Mouse (Mus musculus): ENCODE measurements around the gene Atf6.

Atf6 gene

GRCm38 (mm10) chr1:170866992-170867690 lies 430 bp downstream of the Atf6 start:
- TF ChIP-seq GATA4 (IDR thresholded peaks at IDR 0.05; ENCODE audit: insufficient replicate concordance, low read length) = no peak

GRCm38 (mm10) chr1:170865406-170865805 lies 2.2 kb downstream of the Atf6 start:
- TF ChIP-seq GATA4 (IDR thresholded peaks at IDR 0.05; ENCODE audit: insufficient replicate concordance, low read length) = no peak

GRCm38 (mm10) chr1:170864754-170865153 lies 2.8 kb downstream of the Atf6 start:
- no peak for TF ChIP-seq GATA4 (IDR thresholded peaks at IDR 0.05; ENCODE audit: insufficient replicate concordance, low read length)

DNA sequence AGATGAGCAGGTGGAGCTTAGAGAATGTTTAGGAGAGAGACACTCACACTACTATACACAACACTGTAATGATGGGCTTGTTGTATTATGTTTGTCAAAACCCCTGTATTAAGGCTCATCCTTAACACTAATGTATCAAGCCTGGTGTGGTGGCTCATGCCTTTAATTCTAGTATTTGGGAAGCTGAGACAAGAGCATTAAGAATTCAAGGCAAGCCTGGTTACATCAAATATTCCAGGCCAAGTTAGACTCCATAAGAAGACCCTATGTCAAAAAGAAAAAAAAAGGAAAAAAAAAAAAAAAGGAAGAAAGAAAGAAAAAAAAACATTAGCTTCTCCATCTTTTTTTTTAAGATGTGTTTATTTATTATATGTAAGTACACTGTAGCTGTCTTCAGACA lies 3.3 kb downstream of the Atf6 start:
- no peak for TF ChIP-seq GATA4 (IDR thresholded peaks at IDR 0.05; ENCODE audit: insufficient replicate concordance, low read length)

DNA sequence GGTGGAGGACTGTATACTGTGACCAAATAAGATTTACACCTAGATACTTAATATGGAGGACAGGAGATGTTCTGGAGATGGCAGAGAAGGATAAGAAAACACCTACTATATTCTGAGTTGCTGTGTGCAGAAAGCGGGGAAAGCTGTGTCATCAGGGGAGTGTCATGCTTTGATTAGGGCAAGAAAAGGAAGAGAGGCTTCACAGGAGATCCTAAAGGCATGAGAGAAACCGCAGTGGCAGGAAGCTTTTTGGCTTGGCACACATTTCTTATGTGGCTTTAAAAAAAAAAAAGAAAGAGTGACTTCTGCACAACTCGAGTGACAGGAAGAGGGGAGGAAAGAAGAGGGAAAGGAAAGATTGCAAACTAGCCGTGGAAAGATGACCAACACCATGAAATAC lies 4.5 kb downstream of the Atf6 start:
- TF ChIP-seq GATA4 (IDR thresholded peaks at IDR 0.05; ENCODE audit: insufficient replicate concordance, low read length) = no peak

DNA sequence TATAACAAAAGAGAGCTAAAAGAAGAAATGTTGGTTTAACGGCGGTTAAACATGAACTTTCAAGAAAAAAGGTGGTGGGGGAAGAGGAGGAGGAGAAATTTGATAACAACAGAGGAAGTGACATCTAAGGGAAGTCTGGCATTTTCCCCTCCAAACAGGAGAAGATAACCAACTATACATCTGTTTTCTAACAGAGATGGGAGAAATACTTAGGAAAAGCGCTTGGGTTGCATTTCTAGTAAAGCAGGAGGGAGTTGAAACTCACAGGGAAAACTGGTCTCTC lies 5.2 kb downstream of the Atf6 start:
- TF ChIP-seq GATA4 (IDR thresholded peaks at IDR 0.05; ENCODE audit: insufficient replicate concordance, low read length) = no peak

DNA sequence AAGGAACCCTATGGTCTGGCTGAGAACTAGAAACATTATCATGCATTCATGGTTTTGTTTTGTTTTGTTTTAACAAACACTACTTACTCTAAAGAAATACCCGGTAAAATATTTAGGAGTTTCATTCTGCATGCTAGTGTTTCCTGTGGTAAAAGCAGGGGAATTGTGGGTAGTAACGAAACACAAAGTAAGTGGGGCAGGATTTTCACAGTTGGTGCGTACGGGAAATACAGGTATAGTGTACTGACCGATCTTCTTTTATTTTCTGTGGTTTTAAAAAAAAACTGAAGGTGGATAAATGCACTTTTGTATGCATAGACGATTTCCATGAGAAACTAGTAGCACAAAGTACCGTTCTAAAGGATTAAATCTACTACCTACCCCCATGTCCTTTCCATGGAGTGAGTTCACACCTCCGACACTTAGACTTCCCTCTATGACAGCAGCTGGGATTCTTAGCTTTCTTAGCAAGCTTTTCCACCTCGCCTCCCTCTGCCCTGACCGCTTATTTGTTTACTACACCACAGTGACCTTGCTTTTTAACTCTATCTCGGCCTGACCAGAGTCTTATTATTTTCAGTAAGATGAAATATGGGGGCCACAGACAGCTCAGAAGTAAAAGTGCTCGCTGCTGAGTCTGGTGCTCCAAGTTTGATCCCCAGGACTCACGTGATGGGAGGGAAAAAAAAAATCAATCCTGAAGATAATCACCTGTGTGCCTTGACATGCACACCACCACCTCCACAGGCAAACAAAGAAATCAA lies 5.7 kb downstream of the Atf6 start:
- TF ChIP-seq GATA4 (IDR thresholded peaks at IDR 0.05; ENCODE audit: insufficient replicate concordance, low read length) = no peak

DNA sequence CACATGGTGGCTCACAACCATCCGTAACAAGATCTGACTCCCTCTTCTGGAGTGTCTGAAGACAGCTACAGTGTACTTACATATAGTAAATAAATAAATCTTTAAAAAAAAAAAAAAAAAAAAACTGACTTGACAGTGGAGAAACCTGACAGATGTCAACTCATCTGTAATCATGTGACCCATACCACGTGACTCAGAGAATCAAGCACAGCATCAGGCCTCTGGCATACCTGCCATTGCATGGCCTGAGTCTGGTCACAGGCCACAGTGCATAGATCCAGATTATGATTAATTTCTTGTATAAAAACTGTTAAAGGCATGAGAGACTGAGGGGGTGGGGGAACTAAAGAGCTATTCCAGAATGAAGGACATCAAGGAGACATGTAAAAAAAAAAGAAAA lies 8.7 kb downstream of the Atf6 start:
- TF ChIP-seq GATA4 (IDR thresholded peaks at IDR 0.05; ENCODE audit: insufficient replicate concordance, low read length) = no peak

DNA sequence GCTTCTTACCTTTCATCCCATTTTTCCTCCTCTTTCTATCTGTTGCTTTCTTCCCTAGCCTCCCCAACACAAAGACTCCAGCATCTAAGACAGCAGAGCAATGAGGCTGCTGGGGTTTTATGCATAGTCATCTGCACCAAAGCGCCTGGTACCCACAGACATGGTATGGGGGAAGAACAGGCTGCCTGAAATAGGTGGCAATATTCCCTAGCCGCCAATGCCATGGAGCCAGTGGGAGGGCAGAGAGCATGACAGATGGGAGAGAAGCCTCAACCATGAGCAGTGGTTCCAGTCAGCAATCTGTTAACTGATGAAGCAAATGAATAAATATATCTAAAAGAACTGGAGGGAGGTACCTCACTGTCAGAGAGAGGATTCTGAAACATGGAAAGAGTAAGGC lies 10.2 kb downstream of the Atf6 start:
- no peak for TF ChIP-seq GATA4 (IDR thresholded peaks at IDR 0.05; ENCODE audit: insufficient replicate concordance, low read length)

DNA sequence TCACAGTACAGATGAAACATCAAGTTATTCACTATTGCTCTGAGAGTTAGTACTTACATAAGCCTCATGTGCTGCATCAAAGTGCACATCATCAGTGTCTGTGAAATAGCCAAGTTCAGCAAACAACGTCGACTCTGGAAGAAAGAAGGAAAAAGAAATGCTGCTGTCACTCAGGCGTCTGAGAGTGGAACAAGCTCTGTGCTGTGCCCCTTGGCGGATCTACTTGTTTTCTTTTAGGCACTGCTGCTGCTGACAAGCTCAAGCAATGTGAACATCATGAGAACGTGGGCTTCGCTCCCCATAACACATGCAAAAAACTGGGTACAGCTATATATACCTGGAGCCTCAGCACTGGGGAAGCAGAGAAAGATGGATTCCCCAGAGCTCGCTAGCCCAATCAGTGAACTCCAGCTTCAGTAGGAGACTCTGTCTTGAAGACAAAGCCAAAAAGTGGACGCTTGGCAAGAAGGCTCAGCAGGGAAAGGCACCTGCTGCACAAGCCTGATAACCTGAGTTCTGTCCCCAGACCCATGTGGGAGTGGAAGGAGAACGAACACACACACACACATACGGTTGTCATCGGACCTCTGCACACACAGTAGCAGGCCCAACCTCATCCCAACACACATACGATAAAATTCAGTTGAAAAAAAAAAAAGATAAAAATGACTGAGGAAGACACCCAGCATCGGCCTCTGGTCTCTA lies 12.4 kb downstream of the Atf6 start:
- no peak for TF ChIP-seq GATA4 (IDR thresholded peaks at IDR 0.05; ENCODE audit: insufficient replicate concordance, low read length)

DNA sequence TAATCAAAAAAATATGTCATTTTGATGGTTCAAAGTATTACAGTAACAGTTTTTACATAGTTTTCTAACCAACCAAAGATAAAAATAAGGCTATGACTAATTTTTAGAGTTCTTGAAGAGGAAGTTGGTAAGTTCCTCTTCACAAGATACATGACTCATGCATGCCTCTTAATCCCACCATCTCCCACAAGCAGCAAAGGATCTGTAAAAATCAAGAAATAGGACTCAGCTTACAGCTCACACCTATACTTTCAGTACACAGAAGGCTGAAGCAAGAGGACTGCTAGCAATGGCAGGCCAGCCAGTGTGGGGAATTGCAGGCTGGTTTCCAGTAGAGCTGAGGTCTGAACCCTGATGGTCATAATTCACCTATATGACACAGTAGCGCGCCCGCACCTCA lies 14.0 kb downstream of the Atf6 start:
- no peak for TF ChIP-seq GATA4 (IDR thresholded peaks at IDR 0.05; ENCODE audit: insufficient replicate concordance, low read length)

- no peak for TF ChIP-seq GATA4 (IDR thresholded peaks at IDR 0.05; ENCODE audit: insufficient replicate concordance, low read length)
Measured at GRCm38 (mm10) chr1:170850637-170851624, 16.6 kb downstream of the Atf6 start.

- no peak for TF ChIP-seq GATA4 (IDR thresholded peaks at IDR 0.05; ENCODE audit: insufficient replicate concordance, low read length)
Measured at GRCm38 (mm10) chr1:170850007-170850406, 17.6 kb downstream of the Atf6 start.

DNA sequence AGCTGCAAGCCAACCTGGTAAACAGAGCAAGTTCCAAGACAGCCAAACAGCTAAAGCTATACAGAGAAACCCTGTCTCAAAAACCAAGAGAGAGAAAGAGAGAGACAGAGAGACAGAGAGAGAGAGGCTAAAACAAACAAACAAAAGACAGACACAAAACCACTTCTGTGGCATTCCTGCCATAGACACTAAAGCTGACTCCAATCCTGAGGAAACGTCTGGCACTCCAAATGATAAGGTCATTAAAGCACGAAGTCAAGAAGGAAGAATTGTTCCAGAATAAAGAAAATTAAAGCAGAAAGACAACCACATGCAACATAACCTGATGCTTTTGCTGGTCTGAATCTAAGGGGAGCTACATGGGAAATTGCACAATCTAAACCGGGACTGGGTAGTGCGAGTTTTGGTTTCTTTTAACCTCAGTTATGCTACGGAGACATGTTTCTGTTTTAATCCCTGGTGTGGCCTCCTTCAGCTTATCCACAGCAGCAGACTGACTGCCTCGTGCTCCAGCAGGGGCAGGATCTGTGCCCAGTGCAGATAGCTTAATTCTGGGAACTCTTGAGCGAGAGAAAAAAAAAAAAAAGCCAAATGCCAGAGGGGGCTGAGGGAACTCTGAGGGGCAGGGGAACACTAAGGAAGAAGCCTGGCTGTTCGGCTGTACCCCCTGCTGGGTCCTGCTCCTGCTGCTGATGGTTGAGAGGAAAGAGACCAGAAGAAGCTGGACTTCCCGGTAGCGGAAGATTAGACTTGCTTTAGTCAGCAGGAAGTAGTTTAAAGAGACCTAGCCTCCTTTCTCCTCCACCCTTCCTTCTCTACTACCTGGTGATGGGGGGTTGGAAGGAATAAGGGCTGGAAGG lies 21.9 kb downstream of the Atf6 start:
- TF ChIP-seq GATA4 (IDR thresholded peaks at IDR 0.05; ENCODE audit: insufficient replicate concordance, low read length) = no peak

Data from liver, adult (tissue).